Mouse (Mus musculus): Measurements from ENCODE around the gene Eif5a. TPM values are rescaled to one million over a fixed set of nuclear protein-coding genes. Genes with fewer than 3 reads are reported as not detected.

Gene Eif5a
- total and polyA plus RNA-seq, 3 experiments, result 1,419 to 3,314 (median 2,729) TPM

DNA sequence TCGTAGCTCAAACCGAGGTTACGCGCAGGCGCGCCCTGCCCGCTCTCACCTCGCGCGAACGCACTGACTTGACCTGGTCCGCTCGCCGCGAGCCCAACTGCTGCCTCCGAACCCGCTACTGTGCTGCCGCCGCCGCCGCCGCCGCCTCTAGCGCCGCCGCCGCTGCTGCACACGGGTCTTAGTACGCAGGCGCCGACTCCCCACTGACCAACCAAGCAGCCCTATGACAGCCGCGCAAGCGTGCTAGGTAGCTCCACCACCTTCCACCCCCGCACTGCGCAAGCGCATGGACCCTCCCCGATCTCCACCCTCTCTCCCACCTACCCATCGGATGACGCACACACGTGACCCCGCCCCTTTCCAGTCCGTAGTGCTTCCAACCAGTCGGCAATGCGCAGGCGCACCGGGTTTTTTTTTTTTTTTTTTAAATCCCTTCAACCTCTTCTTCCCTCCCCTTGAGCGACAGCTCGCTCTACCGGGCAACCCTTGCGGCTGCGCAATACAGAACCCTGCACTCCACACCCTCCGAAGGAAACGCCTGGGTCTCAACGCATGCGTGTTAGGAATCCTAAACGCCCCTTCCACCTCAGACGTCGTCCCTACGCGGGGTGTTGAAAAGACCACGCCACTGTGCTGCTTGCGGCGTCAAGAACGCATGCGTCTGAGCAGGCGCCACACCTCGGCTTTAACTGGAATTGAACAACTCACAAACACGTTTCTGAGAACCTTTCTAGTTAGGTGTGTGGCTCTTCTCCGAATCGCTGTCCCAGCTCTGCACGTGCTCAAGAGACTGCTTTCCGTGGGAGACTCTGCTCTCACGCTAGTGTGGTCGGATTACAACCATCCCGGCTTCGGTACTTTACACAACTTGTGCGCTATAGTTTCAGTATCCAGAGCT is at the start of gene Eif5a (continued):
- TF ChIP-seq E2F4 (IDR thresholded peaks at IDR 0.05; ENCODE audit: insufficient replicate concordance, low read depth, low read length), result peak; percentile 80; the same call in 1 of the 2 replicates

DNA sequence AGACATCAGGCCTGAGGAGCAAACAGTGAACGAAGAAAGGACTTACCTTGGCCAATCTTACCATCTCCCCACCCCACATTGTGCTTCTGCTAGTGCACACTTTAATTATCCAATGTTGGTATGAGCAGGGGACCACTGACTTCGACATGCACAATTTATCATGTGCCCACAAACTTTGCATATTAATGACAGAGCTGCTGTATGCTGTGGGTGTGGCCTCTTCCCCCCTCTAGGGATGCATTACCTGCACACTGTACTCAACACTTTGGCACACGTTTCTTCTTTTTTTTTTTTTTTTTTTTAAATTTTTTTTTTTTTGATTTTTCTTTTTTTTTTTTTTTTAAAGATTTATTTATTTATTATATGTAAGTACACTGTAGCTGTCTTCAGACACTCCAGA is 49.0 kb upstream of the Eif5a start:
- Histone ChIP-seq H3K4me3 (replicated peaks in 1 of 3; ENCODE audit: low read depth in 2 of 3, low read length in 2 of 3, poor library complexity in 1 of 3) (peak overlapping the region in 1 of 3 experiments; percentile 1), H3K9me3 (replicated peaks; ENCODE audit: low read length) (peaks cover 12% of the 10 kb centered on the region), H3K4me2 (ENCODE audit: insufficient read depth, low read depth, poor library complexity, severe bottlenecking) (peak overlapping the region; percentile 52), H3K79me2 (replicated peaks; ENCODE audit: control insufficient read depth, extremely low read depth, insufficient read depth, poor library complexity, severe bottlenecking) (0 out of 2 replicates have a peak, but pooled peaks cover 2% of the 10 kb centered on the region), H3K9ac (ENCODE audit: insufficient read depth, low read depth) (no peak overlapping the region), H3K27ac (ENCODE audit: insufficient read depth, low read depth) (peak overlapping the region; percentile 81), H3K36me3 (replicated peaks in 1 of 2; ENCODE audit: control insufficient read depth in 1 of 2, insufficient read depth in 1 of 2, low read length in 1 of 2) (peaks cover 44 to 73% of the 10 kb centered on the region in 2 experiments), H3K4me1 (ENCODE audit: control insufficient read depth in 1 of 2, insufficient read depth in 2 of 2) (peaks cover 14 to 49% of the 10 kb centered on the region in 2 experiments), H3K27me3 (replicated peaks) (no peaks in the 10 kb centered on the region)
- in situ Hi-C loops (cut with MboI; ENCODE audit: low pct_ligation_motif_present, low pct_unique_long_range_greater_than_20kb, low sequenced_read_pairs), result no loop called here
- DNase-seq (ENCODE audit: extremely low read depth), result peak; percentile 66
- peak; percentile 65 for TF ChIP-seq ZNF384 (IDR thresholded peaks at IDR 0.05; ENCODE audit: low read depth, low read length)
- TF ChIP-seq TCF12 (IDR thresholded peaks at IDR 0.05; ENCODE audit: low read depth, low read length), result no peak
- dilution Hi-C loops (cut with MboI; ENCODE audit: extremely low pct_ligation_motif_present, extremely low pct_unique_long_range_greater_than_20kb, low sequenced_read_pairs), result no loop called here

DNA sequence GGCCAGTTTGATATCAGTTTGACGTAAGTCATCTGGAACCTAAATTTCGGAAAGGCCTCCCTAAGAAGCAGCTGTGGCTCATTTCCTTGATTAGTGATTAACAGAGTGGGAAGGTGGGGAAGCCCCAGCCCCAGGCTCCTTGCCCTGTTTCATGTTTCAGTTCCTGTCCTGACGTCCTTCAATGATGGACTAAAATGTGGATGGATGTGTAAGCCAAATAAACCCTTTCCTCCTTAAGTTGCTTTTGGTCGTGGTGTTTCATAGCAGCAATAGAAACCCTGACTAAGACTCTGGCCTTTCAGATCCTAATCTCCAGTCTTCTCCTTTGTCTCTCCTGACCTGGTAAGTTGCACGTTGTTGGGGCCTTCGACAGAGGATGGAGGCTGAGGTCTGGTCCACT is 48.5 kb upstream of the Eif5a start:
- peak overlapping the region in 1 of 3 experiments; percentile 1 for H3K4me3 ChIP-seq (replicated peaks in 1 of 3; ENCODE audit: low read depth in 2 of 3, low read length in 2 of 3, poor library complexity in 1 of 3)
- no peak overlapping the region for H3K9ac ChIP-seq (ENCODE audit: insufficient read depth, low read depth)
- peaks cover 42 to 68% of the 10 kb centered on the region in 2 experiments for H3K36me3 ChIP-seq (replicated peaks in 1 of 2; ENCODE audit: control insufficient read depth in 1 of 2, insufficient read depth in 1 of 2, low read length in 1 of 2)
- dilution Hi-C loops (cut with MboI; ENCODE audit: extremely low pct_ligation_motif_present, extremely low pct_unique_long_range_greater_than_20kb, low sequenced_read_pairs), result no loop called here
- peaks cover 17% of the 10 kb centered on the region for H3K9me3 ChIP-seq (replicated peaks; ENCODE audit: low read length)
- in situ Hi-C loops (cut with MboI; ENCODE audit: low pct_ligation_motif_present, low pct_unique_long_range_greater_than_20kb, low sequenced_read_pairs), result no loop called here
- peak overlapping the region; percentile 52 for H3K4me2 ChIP-seq (ENCODE audit: insufficient read depth, low read depth, poor library complexity, severe bottlenecking)
- H3K79me2 ChIP-seq (replicated peaks; ENCODE audit: control insufficient read depth, extremely low read depth, insufficient read depth, poor library complexity, severe bottlenecking), result 0 out of 2 replicates have a peak, but pooled peaks cover 2% of the 10 kb centered on the region
- DNase-seq (ENCODE audit: extremely low read depth), result peak; percentile 80
- no peaks in the 10 kb centered on the region for H3K27me3 ChIP-seq (replicated peaks)
- H3K4me1 ChIP-seq (ENCODE audit: control insufficient read depth in 1 of 2, insufficient read depth in 2 of 2), result peaks cover 14 to 49% of the 10 kb centered on the region in 2 experiments
- H3K27ac ChIP-seq (ENCODE audit: insufficient read depth, low read depth), result peak overlapping the region; percentile 81
- no peak for TF ChIP-seq MAFK (IDR thresholded peaks at IDR 0.05; ENCODE audit: insufficient replicate concordance, low read length)
- no peak for TF ChIP-seq KAT2A (IDR thresholded peaks at IDR 0.05; ENCODE audit: insufficient replicate concordance, low read length)
- TF ChIP-seq CHD1 (IDR thresholded peaks at IDR 0.05; ENCODE audit: low read depth, low read length), result no peak
- no peak; the same call in 1 of the 2 replicates for TF ChIP-seq JUND (conservative IDR thresholded peaks at IDR 0.05; ENCODE audit: low read depth, low read length)
- TF ChIP-seq GABPA (IDR thresholded peaks at IDR 0.05; ENCODE audit: insufficient replicate concordance, low read depth, low read length), result no peak
- TF ChIP-seq MXI1 (IDR thresholded peaks at IDR 0.05; ENCODE audit: low read depth, low read length), result no peak
- TF ChIP-seq UBTF (IDR thresholded peaks at IDR 0.05; ENCODE audit: low read depth, low read length), result no peak
- TF ChIP-seq USF1 (IDR thresholded peaks at IDR 0.05; ENCODE audit: low read depth, low read length), result no peak
- TF ChIP-seq MAZ (IDR thresholded peaks at IDR 0.05; ENCODE audit: low read depth, low read length), result no peak
- no peak; the same call in 1 of the 2 replicates for TF ChIP-seq BHLHE40 (IDR thresholded peaks at IDR 0.05; ENCODE audit: low read depth, low read length)
- TF ChIP-seq MAX (IDR thresholded peaks at IDR 0.05; ENCODE audit: low read length), result peak; percentile 63; the same call in 1 of the 2 replicates
- peak; percentile 80 for TF ChIP-seq MEF2A (IDR thresholded peaks at IDR 0.05; ENCODE audit: borderline replicate concordance, low read depth, low read length)
- no peak for TF ChIP-seq CTCF (conservative IDR thresholded peaks at IDR 0.05 in 1 of 2, IDR thresholded peaks at IDR 0.05 in 1 of 2; ENCODE audit: low read depth in 2 of 2, low read length in 2 of 2)
- TF ChIP-seq E2F4 (IDR thresholded peaks at IDR 0.05; ENCODE audit: insufficient replicate concordance, low read depth, low read length), result no peak
- no peak for TF ChIP-seq CHD2 (IDR thresholded peaks at IDR 0.05; ENCODE audit: low read length)
- no peak for TF ChIP-seq NRF1 (IDR thresholded peaks at IDR 0.05; ENCODE audit: low read depth, low read length)
- TF ChIP-seq USF2 (conservative IDR thresholded peaks at IDR 0.05; ENCODE audit: low read depth, low read length), result no peak
- TF ChIP-seq ETS1 (conservative IDR thresholded peaks at IDR 0.05; ENCODE audit: low read depth, low read length), result peak; percentile 74; the same call in 1 of the 2 replicates
- TF ChIP-seq RCOR1 (conservative IDR thresholded peaks at IDR 0.05; ENCODE audit: low read depth, low read length), result no peak; the same call in 1 of the 2 replicates
- TF ChIP-seq TBP (conservative IDR thresholded peaks at IDR 0.05; ENCODE audit: low read depth, low read length), result no peak
- TF ChIP-seq ZKSCAN1 (IDR thresholded peaks at IDR 0.05; ENCODE audit: borderline replicate concordance, low read depth, low read length), result no peak
- peak; percentile 33; the same call in 1 of the 2 replicates for TF ChIP-seq JUN (IDR thresholded peaks at IDR 0.05; ENCODE audit: insufficient read depth, low read depth, low read length)
- no peak for TF ChIP-seq ZC3H11A (IDR thresholded peaks at IDR 0.05; ENCODE audit: low read depth, low read length)
- peak; percentile 52; the same call in 1 of the 2 replicates for TF ChIP-seq POLR2AphosphoS2 (IDR thresholded peaks at IDR 0.05; ENCODE audit: low read depth, low read length)
- TF ChIP-seq IRF4 (IDR thresholded peaks at IDR 0.05; ENCODE audit: low read depth, low read length), result peak; percentile 96
